Mouse (Mus musculus) heart, adult 9 months (tissue): ENCODE data around the gene Klf9.

ENCODE experiments used
- DNase-seq, 2 experiments: peaks; one replicate each; pipeline ENCODE4 v3.0.0; 2022; ENCODE audit warnings: low spot score in 2 of 2

The Klf9 gene

DNA sequence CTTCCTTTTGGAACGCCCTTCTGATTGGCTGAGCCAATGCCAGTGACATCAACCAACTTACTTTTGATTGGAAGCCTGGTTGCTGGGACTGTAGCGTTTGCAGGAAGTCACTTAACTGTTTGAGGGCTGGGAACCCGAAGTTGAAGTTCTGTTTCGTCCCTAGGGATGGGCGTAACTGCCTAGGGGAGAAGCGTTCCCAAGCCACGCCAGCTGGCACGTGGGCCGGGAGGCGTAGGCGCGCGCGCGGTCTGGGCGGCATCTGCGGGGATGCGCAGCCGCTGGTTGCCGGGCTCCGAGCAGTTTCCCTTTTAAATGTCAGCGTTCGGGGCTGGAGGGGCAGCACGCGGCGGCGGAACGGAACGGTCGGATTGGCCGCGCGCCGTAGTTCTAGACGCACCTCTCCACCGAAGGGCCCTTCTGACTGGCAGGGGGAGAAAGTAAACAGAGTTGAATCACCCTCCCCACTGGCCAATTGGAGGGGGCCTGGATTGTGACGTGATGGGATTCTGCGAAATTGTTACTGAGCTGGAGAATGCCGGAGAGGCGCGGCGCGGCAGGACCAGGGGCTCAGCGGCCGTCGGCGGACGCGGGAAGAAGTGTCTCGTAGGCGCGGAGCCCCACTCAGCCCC lies at the start of gene Klf9:
Klf9 (plus strand) TSS at position 538 of the 629 bp plus-strand sequence.
- DNase-seq: peak; percentile 99 to 100

DNA sequence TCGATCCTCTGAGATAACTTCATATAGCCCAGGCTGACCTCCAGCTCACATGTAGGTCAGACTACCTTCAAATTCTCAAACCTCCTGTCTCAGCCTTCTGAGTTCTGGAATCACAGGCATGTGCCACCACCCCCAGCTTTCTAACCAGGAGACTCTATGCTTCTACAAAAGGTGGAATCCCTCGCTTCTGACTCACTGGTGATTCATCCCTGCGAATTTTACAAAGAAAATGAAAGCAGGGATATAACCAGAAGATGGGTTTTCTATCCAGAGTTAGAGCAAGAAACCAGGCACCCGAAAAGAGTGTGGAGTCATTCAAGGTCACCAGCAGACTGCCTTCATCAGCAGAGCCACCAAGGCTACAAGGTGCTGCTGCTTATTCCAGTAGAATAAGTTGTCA lies 49.4 kb upstream of the Klf9 start:
- DNase-seq: no peak

DNA sequence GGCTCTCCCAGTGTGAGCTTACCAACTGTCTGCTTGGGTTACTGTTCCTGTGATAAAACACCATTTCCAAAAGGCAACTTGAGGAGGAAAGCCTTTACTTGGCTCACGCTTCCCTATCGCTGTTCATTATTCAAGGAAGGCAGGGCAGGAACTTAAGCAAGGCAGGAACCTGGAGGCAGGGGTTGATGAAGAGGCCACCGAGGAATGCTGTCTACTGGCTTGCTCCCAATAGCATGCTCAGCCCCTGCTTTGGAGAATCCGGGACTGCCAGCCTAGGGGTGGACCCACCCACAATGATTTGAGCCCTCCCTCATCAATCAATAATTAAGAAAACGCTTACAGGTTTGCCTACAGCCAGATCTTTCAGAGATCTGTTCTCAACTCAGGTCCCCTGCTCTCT lies 47.5 kb upstream of the Klf9 start:
- DNase-seq: no peak

DNA sequence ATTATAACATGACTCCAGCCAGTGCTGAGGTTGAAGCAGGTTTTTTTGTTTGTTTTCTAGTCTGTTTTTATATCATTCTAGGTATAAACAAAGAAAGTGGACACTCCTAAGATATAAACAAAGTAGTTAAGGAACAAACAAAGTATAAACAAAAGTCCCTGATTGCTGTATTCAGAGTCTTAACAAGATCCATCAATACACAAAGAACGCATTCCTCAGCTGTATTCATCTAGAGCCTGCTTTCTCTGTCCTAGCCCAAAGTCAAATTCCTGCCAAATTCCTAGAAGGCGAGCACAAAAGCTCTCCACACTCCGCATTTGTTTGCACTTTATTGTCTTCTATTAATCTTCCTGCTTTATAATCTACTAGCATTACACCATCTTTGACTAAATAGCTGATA lies 46.1 kb upstream of the Klf9 start:
- no peak for DNase-seq

DNA sequence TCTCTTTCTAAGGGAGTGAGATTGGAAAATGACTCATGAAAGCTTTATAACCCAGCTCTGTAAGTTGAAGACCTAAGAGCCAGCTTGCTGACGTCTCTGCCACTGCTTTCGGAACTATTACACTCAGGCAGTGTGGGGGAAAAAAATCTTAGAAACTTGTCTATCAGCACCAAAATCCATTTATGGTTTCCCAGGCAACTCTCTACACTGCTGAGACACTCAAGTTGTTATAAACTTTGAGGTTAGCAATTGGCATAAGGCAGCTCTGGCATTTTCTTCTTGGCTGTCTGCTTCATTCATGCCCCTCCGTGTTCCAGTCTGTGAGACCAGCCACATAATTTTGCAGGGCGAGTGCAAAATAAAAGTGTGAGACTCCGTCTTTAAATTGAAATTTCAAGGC lies 34.2 kb upstream of the Klf9 start:
- DNase-seq: no peak

DNA sequence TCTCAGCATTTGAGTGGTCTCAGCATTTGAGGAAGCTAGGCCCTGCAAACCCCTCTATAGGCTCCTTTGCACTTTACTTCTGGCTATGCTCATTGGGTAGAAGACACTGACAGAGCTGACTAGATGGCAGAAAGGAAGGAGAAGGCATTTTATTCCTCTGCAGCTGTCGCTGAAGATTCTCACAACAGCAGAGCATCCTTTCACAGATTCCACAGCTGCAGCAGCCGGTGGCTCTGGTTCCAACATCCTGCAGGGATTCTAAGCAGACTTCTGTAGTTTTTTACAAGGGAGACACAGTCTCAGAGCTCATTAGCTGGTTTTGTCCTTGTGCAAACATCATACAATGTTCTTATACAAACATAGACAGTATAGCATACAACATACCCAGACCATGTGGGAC lies 33.7 kb upstream of the Klf9 start:
- no peak for DNase-seq

DNA sequence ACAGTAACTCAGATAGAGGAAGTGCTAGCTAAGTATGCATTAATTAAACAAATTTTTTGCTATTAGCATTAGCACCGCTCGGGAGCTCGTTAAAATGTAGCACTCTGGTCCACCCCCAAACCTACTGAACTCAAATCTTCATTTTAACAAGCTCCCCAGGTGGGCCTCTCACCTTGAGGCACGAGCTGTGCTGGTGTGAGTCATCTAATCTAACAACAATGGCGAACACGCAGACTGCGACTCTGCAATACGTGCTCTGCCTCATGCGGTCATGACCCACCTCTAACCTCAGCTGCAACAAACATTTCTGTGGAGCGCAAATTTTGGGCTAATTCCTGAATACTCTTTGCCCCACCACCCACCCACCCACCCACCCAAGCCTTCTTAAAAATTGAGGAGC lies 19.2 kb upstream of the Klf9 start:
- DNase-seq: no peak

DNA sequence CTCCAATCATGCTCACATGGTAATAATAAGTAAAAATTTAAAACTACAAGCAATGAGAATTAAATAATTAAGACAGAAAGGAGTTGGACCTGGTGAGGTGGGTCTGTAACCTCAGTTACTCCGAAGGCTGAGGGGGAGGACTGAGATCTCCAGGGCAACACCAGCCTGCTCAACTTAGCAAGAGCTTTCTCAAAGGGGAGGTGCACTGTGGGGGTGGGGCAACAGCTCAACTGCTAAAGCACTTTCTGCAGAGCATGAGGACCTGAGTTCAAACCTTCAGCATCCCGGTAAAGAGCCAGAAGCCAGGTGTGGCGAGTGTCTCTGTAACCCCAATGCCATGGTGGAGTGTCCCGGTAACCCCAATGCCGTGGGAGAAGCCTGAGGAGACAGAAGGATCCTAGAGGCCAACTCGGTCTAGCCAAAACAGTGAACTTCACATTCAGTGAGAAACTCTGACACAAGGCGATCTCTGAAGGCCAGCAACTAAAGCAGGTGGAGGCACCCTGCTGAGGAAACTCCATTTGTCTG lies 16.9 kb upstream of the Klf9 start:
- DNase-seq: no peak

DNA sequence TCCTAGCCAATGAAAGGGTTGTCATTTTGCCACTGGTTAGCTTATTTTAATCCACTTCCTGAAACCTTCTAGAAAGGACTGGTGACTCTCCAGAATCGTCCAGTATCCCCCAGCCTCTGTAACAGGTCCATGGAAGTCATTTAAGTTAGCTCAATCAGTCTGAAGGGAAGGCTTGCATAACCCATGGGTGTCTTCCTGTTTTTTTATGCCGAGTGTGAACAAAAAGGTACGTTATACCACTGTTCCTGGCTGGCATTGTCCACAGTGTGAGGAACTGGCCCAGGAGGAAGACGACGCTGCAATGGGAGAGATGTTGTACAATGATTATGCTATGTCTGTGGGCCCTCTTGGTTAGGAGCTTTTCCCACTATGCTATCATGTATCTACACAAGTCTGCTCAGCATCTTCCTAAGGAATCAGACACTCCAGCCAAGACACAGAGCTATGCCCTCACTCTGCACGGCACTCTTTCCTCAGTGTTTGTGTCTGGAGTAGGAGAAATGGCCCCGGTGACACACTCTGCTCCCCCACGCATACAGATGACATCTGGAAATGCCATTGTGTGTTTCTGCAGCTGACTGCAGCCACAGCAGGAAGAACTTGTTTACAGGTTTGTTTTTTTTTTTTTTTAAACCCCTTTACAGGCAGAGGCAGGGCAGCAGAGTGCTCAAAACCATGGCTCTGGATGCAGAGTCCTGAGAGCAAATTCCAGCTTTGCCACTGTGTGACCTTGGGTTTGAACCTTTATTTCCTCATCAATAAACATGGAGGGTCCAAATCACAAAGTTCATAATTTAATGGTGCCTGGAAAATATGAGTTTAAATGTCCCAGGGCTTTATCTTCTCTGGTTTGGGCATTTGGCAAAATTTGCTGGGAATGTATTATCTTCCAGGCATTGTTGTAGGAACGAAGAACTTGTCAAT lies 15.5 kb upstream of the Klf9 start:
- peak; percentile 71 to 78 for DNase-seq

DNA sequence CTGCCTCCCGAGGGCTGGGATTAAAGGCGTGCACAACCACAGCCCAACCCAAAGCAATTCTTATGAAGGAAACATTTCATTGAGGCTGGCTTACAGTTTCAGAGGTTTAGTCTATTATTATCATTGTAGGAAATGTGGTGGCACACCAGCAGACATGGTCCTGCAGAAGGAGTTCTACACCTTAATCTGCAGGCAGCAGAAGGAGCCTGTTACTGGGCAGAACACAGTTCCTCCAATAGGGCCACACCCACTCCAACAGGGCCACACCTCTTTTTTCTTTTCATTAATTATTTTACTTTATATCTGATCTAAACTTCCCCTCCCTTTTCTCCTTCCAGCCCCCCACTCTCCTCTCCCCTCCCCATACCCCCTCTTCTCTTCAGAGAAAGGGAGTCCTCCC lies 11.1 kb upstream of the Klf9 start:
- DNase-seq: no peak

DNA sequence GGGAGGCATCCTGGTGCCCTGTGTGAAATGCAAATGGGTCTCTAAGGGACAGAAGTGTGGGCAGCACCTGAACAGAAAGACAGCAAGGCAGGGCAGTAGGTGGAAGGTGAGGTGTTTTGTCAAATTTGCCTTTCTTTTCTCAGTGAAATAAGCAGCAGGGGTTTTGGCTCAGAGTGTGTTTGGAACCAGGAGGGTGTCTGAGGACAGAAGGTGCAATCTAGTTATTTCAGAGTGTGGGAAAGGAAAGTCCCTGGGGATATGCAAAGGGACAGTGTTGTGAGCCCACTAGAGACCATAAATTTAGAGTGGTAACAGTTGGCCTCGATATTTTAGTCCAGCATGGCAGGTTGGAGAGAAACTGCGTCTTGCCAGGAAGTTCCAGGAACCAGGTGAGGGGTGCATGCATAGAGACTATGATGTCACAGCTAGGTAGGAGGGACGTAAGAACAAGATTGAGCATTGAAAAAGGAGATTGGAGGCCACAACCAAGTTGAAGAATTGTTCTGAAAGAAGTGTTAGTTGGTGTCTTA lies 8.9 kb upstream of the Klf9 start:
- no peak for DNase-seq

DNA sequence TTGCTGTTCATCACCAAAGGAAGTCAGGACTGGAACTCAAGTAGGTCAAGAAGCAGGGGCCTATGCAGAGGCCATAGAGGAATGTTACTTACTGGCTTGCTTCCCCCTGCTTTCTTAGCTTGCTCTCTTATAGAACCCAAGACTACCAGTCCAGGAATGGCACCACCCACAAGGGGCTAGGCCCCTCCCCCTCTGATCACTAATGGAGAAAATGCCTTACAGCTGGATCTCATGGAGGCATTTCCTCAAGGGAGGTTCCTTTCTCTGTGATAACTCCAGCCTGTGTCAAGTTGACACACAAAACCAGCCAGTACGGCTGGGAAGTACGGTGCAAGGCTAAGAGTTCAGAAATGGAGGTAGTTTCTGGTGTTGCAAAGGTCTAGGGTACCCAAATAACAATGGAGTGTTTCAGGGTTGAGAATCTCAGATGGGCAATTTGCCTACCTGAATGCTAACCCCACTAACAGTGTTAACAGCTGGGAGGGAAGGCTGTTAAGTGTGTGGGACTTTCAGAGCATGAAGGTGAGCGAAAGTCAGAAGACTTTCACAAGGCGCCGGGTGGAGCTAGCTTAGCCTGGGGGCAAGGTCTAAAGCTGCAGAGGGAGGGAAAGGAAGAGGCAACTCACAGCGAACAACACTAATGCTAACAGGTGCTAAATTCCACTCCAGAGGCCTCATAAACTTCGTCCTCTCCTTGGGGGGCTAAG lies 8.2 kb upstream of the Klf9 start:
- DNase-seq: no peak

DNA sequence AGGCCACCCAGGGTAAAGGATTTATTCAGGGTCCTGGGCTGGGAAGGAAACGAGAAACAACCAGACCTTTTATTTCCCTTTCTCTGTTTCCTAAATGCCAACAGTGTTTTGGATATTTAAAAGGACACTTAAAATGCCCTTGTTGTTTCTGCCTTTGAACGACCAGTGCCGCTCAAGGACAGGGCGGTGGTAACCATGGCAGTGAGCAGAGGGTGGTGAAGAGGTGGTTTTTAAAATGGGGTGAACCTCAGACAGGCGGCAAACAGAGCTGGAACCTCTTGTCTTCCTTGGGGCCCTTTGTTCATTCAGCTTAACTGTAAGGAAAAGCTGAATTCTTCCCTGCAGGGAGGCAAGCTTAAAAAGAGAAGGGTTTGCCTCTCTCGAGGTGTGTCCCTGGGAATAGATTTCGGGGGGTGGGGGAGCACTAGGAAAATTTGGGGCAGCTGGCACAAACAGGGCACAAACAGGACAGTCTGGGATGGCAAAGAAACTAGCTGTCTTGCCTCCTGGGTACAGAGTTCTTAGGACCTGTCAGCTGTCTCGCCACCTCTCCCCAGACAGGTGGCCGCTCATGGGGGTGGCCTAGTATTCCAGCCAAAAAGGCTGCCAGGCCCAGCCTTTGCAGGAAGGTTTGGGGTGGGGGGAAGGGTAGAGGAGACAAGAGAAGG lies 7.5 kb upstream of the Klf9 start:
- peak in 1 of 2 experiments; percentile 37 for DNase-seq

DNA sequence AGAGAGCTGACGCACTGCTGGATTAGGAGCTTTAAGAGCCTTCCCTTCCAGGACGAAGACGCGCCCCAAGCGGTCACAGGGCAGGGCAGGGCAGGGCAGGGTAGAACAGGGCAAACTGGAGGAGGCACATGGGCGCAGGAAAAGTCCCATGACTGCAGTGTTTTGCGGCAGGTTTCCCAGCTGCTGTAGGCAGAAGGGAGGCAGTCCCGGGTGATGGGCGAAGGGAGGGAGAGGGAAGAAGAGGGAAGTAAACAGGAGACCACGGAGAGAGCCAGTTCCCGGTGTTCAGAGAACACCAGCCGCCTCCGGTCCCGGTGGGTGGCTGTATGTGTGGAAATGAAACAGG lies 7.0 kb upstream of the Klf9 start:
- DNase-seq: peak; percentile 90 to 93

DNA sequence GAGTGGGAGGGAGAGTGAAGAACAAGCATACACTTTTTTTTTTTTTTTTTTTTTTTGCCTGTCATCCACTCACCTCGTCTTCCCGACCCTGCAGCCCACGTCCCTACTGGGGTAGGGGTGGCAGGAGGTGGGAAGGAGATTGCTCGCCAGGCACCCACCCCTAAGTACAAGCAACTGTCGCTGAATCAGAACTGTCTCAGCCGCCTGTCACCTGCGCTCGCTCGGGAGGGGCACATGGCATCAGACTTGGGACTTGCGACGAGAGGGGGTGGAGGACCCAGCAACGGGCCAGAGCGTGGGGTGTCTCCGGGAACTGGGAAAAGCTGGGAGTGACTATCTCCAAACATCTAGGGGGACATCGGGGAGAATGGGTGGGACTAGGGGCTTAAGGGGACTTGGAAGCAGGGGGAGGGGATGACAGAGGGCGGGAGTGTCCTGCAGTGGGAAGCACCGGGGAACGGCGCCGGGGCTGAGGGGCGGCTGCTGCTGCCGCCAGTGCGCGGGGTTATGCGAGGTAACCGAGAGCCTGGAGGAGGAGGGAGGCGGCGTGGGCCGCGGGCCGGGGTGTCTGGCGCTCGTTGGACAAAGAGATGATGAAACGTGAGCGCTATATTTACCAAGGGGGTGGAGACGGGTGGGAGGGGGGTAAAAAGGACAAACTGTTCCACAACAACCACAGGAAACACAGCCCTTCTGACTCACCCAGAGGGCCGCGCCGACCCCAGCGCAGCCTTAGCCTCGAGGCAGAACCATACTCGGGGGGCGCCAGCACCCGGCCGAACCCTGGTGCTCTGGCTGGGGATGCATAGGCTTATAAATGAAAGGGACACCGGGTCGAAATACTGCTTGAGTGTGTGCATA lies 6.4 kb upstream of the Klf9 start:
- DNase-seq: peak; percentile 97 to 99

DNA sequence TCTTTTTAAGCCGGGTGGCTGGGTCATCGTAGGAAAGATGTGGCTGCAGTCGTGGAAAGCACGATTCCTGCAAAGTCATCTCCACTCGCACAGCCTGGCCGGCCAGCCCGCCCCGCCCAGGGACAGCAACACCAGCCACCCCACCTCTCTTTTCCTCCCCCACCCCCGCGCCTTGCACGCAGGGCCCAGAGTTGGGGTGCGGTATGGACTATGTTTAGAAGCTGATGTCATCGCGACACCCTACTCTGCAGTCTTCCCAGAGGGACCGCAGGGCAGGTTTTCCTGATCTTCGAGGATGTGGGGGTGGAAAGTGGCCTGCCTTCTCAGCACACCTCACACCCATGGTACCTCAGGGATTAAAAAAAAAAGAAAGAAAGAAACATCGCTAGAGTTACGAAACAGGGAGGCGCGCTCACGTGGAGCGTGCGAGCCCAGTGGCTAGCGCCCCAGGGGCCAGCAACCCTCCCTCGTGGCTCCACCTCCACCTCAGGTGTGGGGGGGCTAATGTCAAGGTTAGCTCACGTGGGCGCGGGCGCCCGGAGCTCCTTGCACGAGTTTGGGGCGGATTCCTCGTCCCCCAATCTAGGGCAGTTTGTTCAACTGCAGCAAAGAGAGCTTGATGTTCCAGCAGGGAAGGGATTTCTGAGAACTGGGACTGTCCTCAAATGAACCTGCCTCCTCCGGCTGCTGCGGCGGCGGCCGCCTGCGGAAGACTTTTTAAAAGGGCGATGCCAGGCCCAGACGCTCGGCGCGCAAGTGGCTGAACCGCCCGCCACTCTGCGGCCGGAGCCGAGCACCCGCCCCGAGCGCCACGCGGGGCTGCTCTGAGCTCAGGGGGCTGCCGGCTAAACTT lies 5.5 kb upstream of the Klf9 start:
- peak; percentile 97 for DNase-seq

DNA sequence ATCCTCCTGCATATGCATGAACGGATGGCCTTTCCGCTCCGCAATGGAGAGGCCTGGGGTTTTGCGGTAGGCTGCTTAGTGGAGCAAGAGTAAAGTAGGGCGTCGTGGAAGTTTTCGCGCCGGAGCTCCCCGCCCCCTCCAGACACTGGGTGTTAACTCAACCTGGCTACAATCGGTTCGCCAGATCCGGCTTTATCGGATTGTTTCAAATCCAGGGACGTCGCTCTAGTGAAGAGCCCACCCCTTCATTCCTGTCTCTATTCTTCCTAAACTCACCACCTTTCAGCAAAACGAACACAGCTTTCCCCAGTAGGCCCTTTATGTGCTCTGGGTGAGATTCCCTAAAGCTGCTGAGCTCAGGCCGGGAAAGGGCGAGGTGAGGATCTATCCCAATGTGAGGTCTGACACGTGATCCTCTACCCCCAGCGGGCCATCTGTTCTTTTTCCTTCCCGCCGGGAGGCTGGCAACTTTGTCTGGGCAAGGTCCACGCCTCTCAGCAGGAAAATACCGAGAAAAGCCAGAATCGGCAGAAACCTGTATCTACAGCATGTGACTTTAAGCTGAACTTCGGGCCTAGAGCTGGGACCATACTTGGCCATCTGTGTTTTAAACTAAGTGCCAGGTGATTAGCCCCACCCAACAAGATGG lies 4.7 kb upstream of the Klf9 start:
- peak; percentile 86 to 87 for DNase-seq

DNA sequence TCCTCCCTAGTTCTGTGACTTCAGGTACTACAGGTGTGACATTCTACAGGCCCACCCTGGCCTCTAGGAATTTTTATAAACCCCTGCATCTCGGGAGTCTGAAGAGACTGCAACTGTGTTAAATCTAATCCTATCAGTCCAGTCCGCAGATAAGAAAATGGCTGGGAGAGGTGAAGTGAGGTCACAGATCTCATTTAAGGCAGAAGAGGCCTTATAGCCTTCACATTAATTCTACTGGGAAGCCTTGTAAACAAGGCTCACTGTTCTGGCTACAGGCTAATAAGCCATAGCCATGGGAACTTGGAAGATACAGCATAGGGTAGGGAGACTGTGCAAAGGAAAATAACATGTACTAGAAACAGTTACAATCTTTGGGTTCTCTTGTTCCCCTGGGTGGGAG lies 3.7 kb upstream of the Klf9 start:
- no peak for DNase-seq

DNA sequence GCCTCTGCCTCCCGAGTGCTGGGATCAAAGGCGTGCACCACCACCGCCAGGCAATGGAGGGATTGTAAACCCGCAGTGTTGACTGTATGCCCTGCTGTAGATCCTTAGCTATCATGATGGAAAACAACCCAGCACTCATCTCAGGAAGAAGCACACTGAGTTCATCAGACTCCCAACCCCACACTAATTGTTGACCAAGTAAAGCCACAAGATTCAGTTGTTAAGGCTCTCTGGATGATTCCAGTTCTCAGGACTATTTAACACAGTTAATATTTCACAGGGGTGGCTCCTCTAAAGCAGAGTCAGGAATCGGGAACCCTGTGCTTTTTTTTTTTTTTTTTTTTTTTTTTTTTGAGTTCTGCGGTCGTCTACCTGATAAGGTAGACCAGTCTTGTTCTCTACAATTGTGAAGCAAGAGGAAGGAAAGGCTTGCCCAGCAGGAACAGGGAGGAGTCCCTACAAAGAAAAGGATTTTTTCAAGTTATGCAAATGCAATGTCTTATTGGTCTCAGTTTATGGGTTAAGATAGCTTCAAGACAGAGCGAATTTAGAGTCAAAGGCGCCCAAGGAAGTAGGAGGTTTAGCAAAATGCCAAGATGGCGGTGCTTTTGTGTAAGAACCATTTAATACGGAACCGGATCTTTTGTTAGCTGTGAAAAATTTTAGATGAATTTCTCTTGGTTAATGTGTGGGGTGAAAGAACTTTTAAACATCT lies 1.1 kb upstream of the Klf9 start:
- no peak for DNase-seq
